Comparison of ENCODE assay signal across 9 mouse cellular contexts in genomic region chr4:129541868-129542591, GRCm38 (mm10). TPM values are rescaled to one million over a fixed set of nuclear protein-coding genes. Genes with fewer than 3 reads are reported as not detected.
DNase-seq lines count a peak whose midpoint lies in the region; ATAC-seq lines count a peak whose summit lies in the region.
"Had no signal": no experiment of that assay in that cellular context is flagged by ENCODE, and none has a peak within 500 bp of the region (broad histone marks: within the 10 kb centered on the region; RNA-seq: fewer than 3 reads in every experiment).

No protein-coding gene starts in this region.

- intact Hi-C loops in left cerebral cortex, postnatal 36 days (cut with DNase I) = no loop called here

- H3K4me2 ChIP-seq in forebrain, embryonic 16.5 days (ENCODE audit: low read length) = peak overlapping the region; percentile 85
- peak overlapping the region; percentile 68 for H3K4me2 ChIP-seq in kidney, embryonic 16.5 days (replicated peaks; ENCODE audit: low read depth, low read length)
- peak overlapping the region; percentile 61 for H3K4me2 ChIP-seq in midbrain, embryonic 11.5 days

- H3K27ac ChIP-seq in forebrain, embryonic 16.5 days (ENCODE audit: low read length) = peak overlapping the region; percentile 77
- H3K27ac ChIP-seq in kidney, embryonic 16.5 days (ENCODE audit: low read length) = peak overlapping the region; percentile 82
- peak overlapping the region; percentile 70; the same call in 1 of the 2 replicates for H3K27ac ChIP-seq in midbrain, embryonic 11.5 days (ENCODE audit: low read depth, low read length)

- H3K9ac ChIP-seq in forebrain, embryonic 16.5 days (replicated peaks; ENCODE audit: low read depth, low read length) = peak overlapping the region; percentile 90
- peak overlapping the region; percentile 94 for H3K9ac ChIP-seq in kidney, embryonic 16.5 days (replicated peaks; ENCODE audit: low read length)
- peak overlapping the region; percentile 86 for H3K9ac ChIP-seq in midbrain, embryonic 11.5 days (ENCODE audit: low read length)

- H3K4me1 ChIP-seq in forebrain, embryonic 16.5 days (replicated peaks; ENCODE audit: control insufficient read depth, insufficient read depth, low read length) = peaks cover 12% of the 10 kb centered on the region
- peaks cover 15% of the 10 kb centered on the region for H3K4me1 ChIP-seq in kidney, embryonic 16.5 days (ENCODE audit: insufficient read depth, low read length)
- peaks cover 8% of the 10 kb centered on the region for H3K4me1 ChIP-seq in midbrain, embryonic 11.5 days (ENCODE audit: control insufficient read depth, insufficient read depth, low read length)

- ATAC-seq in forebrain, embryonic 16.5 days = no peak
- ATAC-seq in kidney, embryonic 16.5 days (ENCODE audit: low FRiP score, low TSS enrichment) = peak; percentile 8; the same call in 1 of the 2 replicates
- ATAC-seq in midbrain, embryonic 11.5 days (ENCODE audit: low FRiP score) = peak; percentile 14

- peak; percentile 38 for DNase-seq in 3134 (ENCODE audit: extremely low read depth, insufficient read length, low spot score)
- DNase-seq in CD4-positive, CD25-positive, alpha-beta regulatory T cell, adult 2 months (ENCODE audit: low read depth, low spot score) = peak; percentile 66
- peak; percentile 42 for DNase-seq in cerebellum, adult 11-12 months
- DNase-seq in midbrain, embryonic 11.5 days (ENCODE audit: low spot score, missing footprints) = no peak
- peak; percentile 34 for DNase-seq in testis, postnatal 14 days (ENCODE audit: low spot score)
- DNase-seq in left cerebral cortex, postnatal 36 days (ENCODE audit: low spot score in 2 of 2) = no peak

- whole genome bisulfite sequencing in forebrain, embryonic 16.5 days = 2% methylated on average over 30 of the region's 30 CpGs
- WGBS in kidney, embryonic 16.5 days = under 1% methylated on average over 30 of the region's 30 CpGs
- WGBS in midbrain, embryonic 11.5 days = under 1% methylated on average over 30 of the region's 30 CpGs

- H3K36me3 ChIP-seq in forebrain, embryonic 16.5 days (ENCODE audit: control insufficient read depth, insufficient read depth) = no peaks in the 10 kb centered on the region
- peaks cover 6% of the 10 kb centered on the region; the same call in 1 of the 2 replicates for H3K36me3 ChIP-seq in kidney, embryonic 16.5 days (ENCODE audit: insufficient read depth, low read length)
- no peaks in the 10 kb centered on the region for H3K36me3 ChIP-seq in midbrain, embryonic 11.5 days (ENCODE audit: control insufficient read depth, insufficient read depth, low read length)

- H3K4me3 ChIP-seq in forebrain, embryonic 16.5 days (replicated peaks; ENCODE audit: low read length) = peak overlapping the region; percentile 90
- peak overlapping the region; percentile 90 for H3K4me3 ChIP-seq in kidney, embryonic 16.5 days (ENCODE audit: low read length)
- peak overlapping the region; percentile 81 for H3K4me3 ChIP-seq in midbrain, embryonic 11.5 days (ENCODE audit: low read depth, low read length)

- H3K27me3 ChIP-seq in forebrain, embryonic 16.5 days (replicated peaks; ENCODE audit: control insufficient read depth, insufficient read depth, low read length) = no peaks in the 10 kb centered on the region
- H3K27me3 ChIP-seq in kidney, embryonic 16.5 days (ENCODE audit: insufficient read depth, low read length) = no peaks in the 10 kb centered on the region
- no peaks in the 10 kb centered on the region for H3K27me3 ChIP-seq in midbrain, embryonic 11.5 days (ENCODE audit: control insufficient read depth, insufficient read depth, low read length)

- H3K9me3 ChIP-seq in forebrain, embryonic 16.5 days (ENCODE audit: control insufficient read depth, low read length) = no peaks in the 10 kb centered on the region
- H3K9me3 ChIP-seq in kidney, embryonic 16.5 days (ENCODE audit: low read length) = no peaks in the 10 kb centered on the region
- H3K9me3 ChIP-seq in midbrain, embryonic 11.5 days (ENCODE audit: control insufficient read depth, low read length) = no peaks in the 10 kb centered on the region

RNA-seq across cellular contexts. Expression of gene Hdac1, which starts 0.5 kb away (rescaled TPM):
- polyA plus RNA-seq in forebrain, embryonic 16.5 days (2015; fragmentation: Nextera tagmentation; extraction: Ambion mirVana) = 113 and 116 TPM in 2 replicates
- polyA plus RNA-seq in kidney, embryonic 16.5 days (2015; fragmentation: Nextera tagmentation; extraction: Ambion mirVana) = 285 and 304 TPM in 2 replicates
- polyA plus RNA-seq in midbrain, embryonic 11.5 days (2014; fragmentation: Nextera tagmentation; extraction: Ambion mirVana) = 225 and 234 TPM in 2 replicates
- total RNA-seq in left cerebral cortex, postnatal 36 days (2021) = 10 to 100 TPM; 27.0 to 27.4 TPM

RNA-seq across cellular contexts. Expression of gene Marcksl1, which starts 28.6 kb away (rescaled TPM):
- polyA plus RNA-seq in forebrain, embryonic 16.5 days (2015; fragmentation: Nextera tagmentation; extraction: Ambion mirVana) = 1,850 and 1,955 TPM in 2 replicates
- polyA plus RNA-seq in kidney, embryonic 16.5 days (2015; fragmentation: Nextera tagmentation; extraction: Ambion mirVana) = 761 and 859 TPM in 2 replicates
- polyA plus RNA-seq in midbrain, embryonic 11.5 days (2014; fragmentation: Nextera tagmentation; extraction: Ambion mirVana) = 1,816 and 1,974 TPM in 2 replicates
- total RNA-seq in left cerebral cortex, postnatal 36 days (2021) = 100 to 1,000 TPM; 150 to 174 TPM

RNA-seq across cellular contexts. Expression of gene Lck, which starts 31.4 kb away (rescaled TPM):
- polyA plus RNA-seq in forebrain, embryonic 16.5 days (2015; fragmentation: Nextera tagmentation; extraction: Ambion mirVana) = 7.6 and 11.1 TPM in 2 replicates
- polyA plus RNA-seq in kidney, embryonic 16.5 days (2015; fragmentation: Nextera tagmentation; extraction: Ambion mirVana) = 10.8 and 13.0 TPM in 2 replicates
- 4.5 and 5.3 TPM in 2 replicates for polyA plus RNA-seq in midbrain, embryonic 11.5 days (2014; fragmentation: Nextera tagmentation; extraction: Ambion mirVana)
- total RNA-seq in left cerebral cortex, postnatal 36 days (2021) = 1 to 10 TPM; 2.1 to 2.6 TPM

RNA-seq across cellular contexts. Expression of gene Fam167b, which starts 36.3 kb away (rescaled TPM):
- polyA plus RNA-seq in forebrain, embryonic 16.5 days (2015; fragmentation: Nextera tagmentation; extraction: Ambion mirVana) = 0.24 and 0.27 TPM in 2 replicates
- polyA plus RNA-seq in kidney, embryonic 16.5 days (2015; fragmentation: Nextera tagmentation; extraction: Ambion mirVana) = 35.9 and 37.8 TPM in 2 replicates
- 0.19 and 0.46 TPM in 2 replicates for polyA plus RNA-seq in midbrain, embryonic 11.5 days (2014; fragmentation: Nextera tagmentation; extraction: Ambion mirVana)
- not detected for total RNA-seq in left cerebral cortex, postnatal 36 days (2021)

RNA-seq across cellular contexts. Expression of gene Fam229a, which starts 51.0 kb away (rescaled TPM):
- polyA plus RNA-seq in forebrain, embryonic 16.5 days (2015; fragmentation: Nextera tagmentation; extraction: Ambion mirVana) = 0.39 TPM in 1 of 2 replicates, not detected in the other
- polyA plus RNA-seq in kidney, embryonic 16.5 days (2015; fragmentation: Nextera tagmentation; extraction: Ambion mirVana) = 0.35 TPM in 1 of 2 replicates, not detected in the other
- polyA plus RNA-seq in midbrain, embryonic 11.5 days (2014; fragmentation: Nextera tagmentation; extraction: Ambion mirVana) = not detected in 2 replicates
- not detected for total RNA-seq in left cerebral cortex, postnatal 36 days (2021)
- total RNA-seq: heart, postnatal 10 days had no signal

Comparison
In these comparisons a context has a peak if more than half of its experiments do, and no peak if none do; other contexts are left out.
1. DNase-seq: peak in 3134 (single experiment), CD4-positive, CD25-positive, alpha-beta regulatory T cell, adult 2 months (single experiment), cerebellum, adult 11-12 months (single experiment) and testis, postnatal 14 days (single experiment); none in midbrain, embryonic 11.5 days (single experiment) and left cerebral cortex, postnatal 36 days (0 of 2).
2. Peak in every context shown above with its lines, with median percentiles within 50 percentile points of each other: H3K27ac ChIP-seq, H3K4me2 ChIP-seq, H3K4me3 ChIP-seq and H3K9ac ChIP-seq.